Mouse (Mus musculus) R1 (cell line): ENCODE data around the gene Cdc42se2.

Source experiments
- DNase-seq: peaks from one replicate; pipeline ENCODE4 v3.0.0-alpha.2; 2018; ENCODE audit warnings: low read depth, low spot score

The Cdc42se2 gene

GRCm38 (mm10) chr11:54710512-54711293 lies 76.8 kb downstream of the Cdc42se2 start:
- DNase-seq = no peak

DNA sequence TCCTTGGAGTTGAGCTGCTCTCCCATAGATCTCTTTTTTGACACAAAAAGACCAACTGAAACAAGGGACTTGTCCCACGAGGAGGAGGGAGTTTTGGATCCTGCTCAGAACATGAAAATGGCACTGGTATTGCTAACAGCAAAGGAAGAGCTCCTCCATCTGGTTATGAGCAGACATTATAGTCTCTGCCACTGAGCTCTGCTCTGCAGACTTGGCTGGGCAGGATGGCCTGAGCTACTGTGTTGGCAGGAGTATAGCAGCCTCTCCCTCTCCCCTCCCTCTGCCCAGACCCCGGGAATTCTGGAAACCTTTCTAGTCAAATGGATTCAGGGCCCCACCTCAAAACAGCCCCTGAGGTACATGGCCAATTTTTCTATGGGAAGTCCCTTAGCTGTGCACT lies 77.8 kb downstream of the Cdc42se2 start:
- DNase-seq = no peak

DNA sequence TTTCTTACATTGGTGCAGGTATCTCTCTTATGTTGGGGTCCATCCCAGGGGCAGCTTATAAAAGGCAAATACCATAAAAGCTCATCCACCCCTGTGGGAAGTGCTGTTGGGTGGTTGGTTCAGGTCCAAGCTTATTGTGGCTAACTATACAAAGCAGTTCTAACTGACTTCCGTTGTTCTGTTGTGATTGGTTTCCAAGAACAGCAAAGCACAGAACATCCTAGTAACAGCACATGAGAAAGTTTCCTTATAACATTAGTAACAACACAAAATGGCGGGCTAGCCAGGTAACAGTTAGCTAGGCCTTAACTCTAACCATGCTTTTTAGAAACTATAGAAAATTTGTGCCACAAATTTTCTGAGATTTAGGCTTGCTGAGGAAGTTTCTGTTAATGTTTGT lies 79.3 kb downstream of the Cdc42se2 start:
- no peak for DNase-seq

DNA sequence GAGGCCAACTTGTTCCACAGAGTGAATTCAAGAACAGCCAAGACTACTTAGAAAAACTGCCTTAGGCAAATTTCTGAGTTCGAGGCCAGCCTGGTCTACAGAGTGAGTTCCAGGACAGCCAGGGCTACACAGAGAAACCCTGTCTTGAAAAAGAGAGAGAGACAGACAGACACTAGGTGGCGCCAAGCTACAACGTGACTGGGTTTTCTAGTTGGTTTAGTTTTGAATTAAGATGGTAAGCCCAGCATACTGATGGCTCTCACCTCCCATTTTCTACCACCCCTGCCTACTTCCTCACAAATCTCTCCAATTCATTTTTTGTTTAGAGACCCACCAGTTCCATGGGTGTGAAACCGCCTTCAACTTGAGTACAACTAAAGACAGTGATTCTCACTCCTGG lies 84.2 kb downstream of the Cdc42se2 start:
- peak; percentile 65 for DNase-seq

DNA sequence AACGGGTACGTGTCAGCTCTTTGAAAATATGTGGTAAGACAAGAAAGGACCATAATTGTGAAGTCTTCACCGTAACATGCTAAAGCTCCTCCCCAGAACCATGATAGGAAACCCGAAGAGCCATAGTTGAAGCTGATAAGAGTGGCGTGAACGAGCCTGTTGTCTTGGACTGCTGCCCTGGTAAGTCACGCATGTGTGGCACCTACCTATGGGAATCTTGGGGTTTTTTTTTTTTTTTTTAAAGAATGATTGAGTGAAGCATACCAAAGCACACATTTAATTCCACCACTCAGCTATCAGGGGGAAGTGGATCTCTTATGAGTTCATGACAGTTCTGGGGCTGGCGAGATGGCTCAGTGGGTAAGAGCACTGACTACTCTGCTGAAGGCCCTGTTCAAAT lies 85.6 kb downstream of the Cdc42se2 start:
- no peak for DNase-seq

GRCm38 (mm10) chr11:54699972-54700371 lies 87.5 kb downstream of the Cdc42se2 start:
- no peak for DNase-seq

GRCm38 (mm10) chr11:54698636-54699035 lies 88.8 kb downstream of the Cdc42se2 start:
- no peak for DNase-seq

DNA sequence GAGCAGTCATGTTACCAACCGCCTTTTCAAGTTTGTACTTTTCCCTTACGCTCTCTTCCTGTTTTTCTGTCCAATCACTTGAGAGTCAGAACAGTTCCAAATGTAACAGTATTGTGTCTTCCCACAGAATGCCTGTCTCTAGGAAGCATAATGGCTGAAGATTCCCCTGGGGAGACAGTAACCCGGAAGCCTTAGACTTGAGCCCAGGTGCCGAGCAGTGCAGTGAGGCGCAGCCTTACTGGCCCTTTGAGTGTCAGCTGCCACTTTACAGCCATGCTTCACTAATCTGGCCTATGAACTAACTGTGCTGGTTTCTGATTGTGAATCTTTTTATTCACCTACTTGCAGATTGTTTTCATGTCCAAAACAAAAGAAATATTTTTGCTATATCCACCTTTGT lies 89.9 kb downstream of the Cdc42se2 start:
- DNase-seq = no peak

DNA sequence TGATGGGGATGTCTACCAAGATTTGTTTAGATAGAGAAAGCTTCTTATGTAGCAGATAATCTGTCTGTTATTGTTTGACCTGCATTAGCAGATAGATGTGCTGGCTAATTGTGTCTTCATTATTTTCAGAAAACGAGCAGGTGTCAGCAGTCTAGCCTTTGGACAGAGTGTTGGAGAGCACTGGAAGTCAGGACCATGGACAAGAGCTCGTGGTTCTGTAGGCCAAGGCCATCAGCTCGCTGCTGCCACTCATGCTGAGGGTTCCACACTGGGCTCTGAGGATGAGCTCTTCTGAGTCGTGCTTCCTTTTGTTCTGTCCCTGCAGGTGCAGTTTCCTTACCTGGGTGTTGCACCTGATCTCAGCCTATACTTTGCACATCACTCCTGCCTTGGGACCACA lies 91.5 kb downstream of the Cdc42se2 start:
- DNase-seq = peak; percentile 48

DNA sequence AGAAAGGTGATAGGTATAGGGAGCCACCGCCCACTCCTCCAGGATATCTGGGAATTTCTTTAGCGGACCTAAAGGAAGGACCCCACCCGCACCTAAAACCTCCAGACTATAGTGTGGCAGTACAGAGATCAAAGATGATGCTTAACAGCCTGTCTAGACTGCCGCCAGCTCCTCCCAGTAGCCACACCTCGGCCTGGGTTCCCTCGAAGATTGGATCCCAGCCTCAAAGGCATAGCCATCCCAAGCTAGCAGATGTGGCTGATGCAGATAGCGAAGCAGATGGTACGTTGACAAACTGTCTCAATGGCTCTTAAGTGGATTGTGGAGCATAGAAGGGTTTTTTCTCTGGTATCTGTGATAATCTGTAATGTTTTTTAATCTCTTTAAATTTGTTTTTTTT lies 93.2 kb downstream of the Cdc42se2 start:
- no peak for DNase-seq

- DNase-seq = no peak
These were observed 93.8 kb downstream of the Cdc42se2 start for GRCm38 (mm10) chr11:54693696-54694095.

DNA sequence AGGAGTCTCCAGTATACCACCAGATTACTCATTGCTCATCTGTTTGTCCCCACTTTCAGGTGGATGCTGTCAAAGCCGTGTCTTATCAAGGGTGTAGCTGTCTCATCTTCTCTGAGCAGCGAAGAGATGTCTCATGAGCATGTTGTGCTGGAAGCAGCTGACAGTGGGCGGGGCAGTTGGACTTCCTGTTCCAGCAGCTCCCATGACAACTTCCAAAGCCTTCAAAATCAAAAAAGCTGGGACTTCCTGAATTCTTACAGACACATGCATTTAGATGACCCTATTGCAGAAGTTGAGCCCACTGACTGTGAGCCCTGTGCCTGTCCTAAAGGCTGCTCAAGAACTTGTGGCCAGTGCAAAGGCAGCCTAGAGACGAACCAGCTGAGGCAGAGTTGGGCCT lies 96.3 kb downstream of the Cdc42se2 start:
- DNase-seq = no peak

DNA sequence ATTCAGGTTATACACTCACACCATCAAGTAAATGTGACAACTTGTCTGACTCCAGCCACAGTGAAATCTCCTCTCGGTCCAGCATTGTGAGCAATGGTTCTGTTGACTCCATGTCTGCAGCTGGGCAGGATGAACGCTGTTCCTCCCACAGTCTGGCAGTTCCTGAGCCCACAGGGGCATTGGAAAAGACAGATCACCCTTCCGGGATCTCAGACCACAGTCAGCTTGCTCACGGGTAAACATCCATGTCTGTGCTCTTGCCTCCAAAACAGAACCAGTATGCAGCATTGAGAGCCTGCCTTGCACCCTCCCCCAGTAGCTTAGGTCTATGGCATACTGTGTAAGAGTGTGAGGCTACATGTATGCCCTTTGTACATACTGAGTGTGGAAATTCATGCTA lies 97.3 kb downstream of the Cdc42se2 start:
- no peak for DNase-seq

DNA sequence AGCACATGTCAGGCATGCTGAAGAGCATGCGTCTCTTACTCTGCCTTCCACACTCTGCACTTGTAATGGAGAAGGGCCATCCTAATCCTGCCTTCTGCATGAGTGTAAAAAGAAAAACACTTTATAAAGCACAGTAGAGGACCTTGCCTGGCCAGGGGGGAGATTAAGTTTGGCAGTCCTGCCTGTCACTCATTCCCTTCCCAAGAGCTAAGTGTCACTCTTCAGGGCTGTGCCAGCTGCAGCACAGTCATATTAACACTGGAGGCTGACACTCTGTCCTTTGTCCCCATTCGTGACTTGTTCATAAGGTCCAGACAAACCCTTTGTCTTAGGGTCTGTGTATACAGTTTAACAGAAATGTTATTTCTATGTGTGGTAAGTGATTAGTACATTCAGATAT lies 102.6 kb downstream of the Cdc42se2 start:
- DNase-seq = no peak

DNA sequence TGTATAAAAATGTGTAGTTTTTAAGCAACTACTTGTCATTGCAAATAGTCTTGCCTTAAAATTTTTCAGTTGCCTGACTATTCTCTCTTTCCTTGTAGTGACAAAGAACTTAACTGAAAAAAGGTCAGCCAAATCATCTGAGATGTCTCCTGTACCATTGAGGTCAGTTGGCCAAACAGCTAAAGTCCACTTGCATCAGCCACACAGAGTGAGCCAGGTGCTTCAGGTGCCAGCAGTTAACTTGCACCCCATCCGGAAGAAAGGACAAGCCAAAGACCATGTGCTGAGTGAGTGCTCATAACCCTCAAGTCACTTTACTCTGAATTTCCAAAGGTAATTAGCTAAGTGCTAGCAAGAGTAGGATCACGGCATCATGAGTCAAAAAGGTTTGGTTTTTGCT lies 108.3 kb downstream of the Cdc42se2 start:
- no peak for DNase-seq

- DNase-seq = no peak
These were observed 111.5 kb downstream of the Cdc42se2 start for GRCm38 (mm10) chr11:54675792-54676489.

DNA sequence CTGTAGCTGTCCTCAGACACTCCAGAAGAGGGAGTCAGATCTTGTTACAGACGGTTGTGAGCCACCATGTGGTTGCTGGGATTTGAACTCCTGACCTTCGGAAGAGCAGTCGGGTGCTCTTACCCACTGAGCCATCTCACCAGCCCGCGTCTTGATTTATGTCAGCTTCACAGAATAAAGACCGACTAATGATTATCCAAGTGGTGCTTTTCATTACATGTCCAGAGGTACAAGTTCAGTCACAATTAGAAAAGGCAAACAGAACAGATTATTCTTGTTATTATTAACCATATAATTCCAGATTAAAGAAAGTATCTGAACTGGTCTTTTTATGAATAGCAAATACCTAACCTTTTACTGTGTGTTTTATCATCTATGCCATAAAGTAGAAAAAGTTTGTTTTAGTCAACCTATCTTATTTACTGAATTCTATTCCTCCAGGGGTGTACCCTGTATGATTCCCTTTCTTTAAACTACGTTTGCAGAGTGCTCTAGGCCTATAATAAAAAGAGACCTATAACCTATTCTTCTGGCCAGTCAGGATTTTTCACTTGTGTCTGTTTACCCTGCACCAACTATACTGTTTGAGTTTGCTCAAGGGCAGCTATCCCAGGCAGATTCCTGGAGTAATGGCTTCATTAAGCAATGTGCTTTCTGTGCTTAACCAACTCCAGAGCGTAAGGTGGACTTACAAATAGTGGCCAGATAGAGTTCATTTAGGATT lies 113.7 kb downstream of the Cdc42se2 start:
- no peak for DNase-seq
